Mouse (Mus musculus) urinary bladder, postnatal 14 days (tissue): Measurements from ENCODE around the gene Cyth3.

Experiments
- DNase-seq: peaks from one replicate; pipeline ENCODE4 v3.0.0; 2021; ENCODE audit warnings: low spot score

Gene Cyth3

DNA sequence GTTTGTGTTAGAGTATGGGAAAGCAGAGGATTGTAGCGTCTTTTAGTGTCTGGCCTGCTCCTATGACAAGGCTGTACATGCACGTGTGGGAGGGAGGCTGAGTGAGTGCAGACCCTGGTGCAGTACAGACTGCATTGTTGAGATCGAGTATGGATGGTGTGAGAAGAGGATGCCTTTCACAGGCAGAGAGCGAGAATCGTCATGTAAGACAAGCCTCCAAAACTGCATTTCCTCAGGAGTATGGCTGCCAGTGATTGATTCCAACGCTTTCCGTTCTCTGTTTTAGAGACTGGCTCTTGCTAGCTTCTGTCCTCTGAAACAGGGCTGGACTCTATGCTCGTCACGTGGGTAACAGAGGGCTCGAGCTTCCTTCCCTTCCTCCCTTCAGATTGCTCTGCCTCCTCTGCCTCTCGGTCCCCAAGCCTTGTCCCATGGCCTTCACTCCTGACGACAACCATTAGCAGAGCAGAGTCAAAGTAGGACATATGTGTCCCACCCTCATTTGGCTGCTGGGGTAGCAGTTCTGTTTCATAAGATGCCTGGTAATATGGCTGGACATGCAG is 12.4 kb downstream of the Cyth3 start:
- DNase-seq: no peak

DNA sequence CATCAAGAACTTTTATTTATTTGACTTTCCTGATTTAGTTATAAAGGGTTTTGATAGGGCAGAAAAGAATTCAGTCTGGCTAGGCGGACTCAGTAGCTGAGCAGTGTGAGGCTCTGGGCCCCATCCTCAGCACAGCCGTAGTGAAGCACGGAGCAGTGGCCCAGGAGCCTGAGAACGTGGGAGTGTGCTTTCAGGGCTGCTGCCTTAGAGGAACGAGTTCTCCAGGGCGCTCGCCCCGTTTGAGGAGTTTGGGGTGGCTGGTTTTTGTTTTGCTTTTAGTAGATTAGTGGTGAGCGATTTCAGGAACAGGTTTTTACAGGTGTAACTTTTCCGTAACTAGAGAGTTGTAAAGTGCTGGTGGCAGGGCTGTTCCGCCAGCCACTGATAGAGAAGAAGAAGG is 13.1 kb downstream of the Cyth3 start:
- no peak for DNase-seq

DNA sequence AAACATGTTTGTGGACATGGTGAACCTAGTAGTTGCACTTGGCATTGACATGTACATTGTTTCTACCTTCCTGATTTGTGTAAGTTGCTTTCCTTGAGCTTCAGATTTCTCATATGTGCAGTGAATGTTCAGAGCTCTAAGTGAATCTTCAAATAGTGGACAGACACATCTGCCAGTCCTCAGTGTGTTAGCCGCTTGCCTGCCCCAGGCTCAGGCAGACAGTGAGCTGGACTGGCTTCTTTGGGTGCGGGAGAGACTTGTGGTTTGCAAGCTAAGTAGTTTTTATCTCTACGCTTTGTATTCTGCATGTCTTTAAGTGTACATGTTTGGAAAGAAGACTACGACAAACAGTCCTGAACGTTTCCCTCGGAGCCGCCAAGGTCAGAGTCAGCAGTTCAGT is 13.9 kb downstream of the Cyth3 start:
- no peak for DNase-seq

DNA sequence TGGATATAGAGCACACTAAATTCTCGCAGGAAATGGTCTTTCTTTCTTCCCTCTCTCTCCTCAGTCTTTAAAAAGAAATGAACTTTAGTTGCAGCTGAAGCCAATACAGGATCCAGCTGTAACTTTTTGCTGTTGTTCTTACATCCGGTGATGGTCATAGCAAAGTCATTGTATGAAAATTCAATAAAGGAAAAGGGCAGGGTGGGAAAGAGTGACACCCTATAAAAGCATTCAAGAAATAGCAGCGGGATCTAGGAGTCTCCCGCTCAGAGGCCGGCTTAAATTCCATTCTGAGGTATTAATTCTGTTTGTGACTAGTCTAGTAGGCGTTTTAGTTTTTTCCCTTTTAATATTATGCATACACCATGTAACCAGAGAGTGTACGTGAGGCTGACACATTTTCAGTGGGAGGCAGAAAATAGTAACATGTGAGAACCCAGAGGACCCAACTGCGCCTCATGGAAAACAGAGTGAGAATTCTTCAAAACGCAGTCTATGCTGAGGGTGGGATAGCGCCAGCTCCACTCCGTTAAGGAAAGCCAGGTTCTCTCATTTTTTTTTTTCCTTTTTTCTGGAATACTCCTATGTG is 15.7 kb downstream of the Cyth3 start:
- DNase-seq: no peak

DNA sequence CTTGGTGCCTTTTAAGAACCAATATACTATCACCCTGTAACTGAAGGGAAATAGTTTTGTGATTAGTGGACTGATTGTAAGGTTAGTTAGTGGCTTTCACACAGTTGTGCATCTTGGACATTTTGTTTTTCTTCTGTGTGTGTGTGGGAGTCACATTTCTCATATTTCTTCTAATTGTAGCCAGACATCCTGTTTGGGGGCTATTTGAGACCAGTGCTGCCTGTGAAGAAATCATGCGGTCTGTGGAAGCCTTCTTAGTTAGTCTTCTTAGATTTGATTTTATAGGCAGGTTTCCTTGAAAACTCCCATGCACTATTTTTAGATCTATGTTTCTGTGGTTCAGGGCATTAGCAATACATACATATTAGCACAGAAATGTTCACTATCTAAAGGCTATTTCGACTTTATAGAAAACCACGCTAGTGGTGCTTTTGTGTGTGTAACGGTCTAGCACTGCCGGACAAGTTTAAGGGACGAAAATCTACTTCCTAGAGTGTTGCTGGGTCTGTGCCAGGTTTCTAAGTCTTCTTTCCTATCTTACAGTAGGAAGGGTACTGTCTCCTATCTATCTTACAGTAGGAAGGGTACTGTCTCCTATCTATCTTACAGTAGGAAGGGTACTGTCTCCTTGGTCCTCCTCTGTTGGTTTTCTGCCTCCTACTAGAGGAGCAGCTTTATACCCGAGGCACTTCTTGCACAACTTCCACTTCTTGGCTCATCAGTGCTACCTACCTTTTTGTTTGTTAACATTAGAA is 16.4 kb downstream of the Cyth3 start:
- DNase-seq: no peak

DNA sequence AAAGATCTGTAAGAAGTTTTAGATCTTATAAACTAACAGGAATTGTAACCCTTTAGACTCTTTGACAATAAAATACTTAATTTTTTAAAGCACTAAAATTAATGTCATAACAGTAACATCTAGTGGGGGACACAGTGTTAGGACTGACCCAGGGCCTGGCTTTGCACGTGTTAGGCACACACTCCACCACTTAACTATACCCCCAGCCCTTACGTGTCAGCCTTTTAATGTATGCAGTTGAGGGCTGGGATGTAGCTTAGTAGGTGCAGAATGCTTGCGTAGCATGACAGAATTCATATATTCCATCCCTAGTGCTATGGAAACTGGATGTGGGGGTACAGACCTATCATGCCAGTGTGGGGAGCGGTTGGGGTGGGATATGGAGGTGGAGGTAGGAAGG is 17.1 kb downstream of the Cyth3 start:
- no peak for DNase-seq

DNA sequence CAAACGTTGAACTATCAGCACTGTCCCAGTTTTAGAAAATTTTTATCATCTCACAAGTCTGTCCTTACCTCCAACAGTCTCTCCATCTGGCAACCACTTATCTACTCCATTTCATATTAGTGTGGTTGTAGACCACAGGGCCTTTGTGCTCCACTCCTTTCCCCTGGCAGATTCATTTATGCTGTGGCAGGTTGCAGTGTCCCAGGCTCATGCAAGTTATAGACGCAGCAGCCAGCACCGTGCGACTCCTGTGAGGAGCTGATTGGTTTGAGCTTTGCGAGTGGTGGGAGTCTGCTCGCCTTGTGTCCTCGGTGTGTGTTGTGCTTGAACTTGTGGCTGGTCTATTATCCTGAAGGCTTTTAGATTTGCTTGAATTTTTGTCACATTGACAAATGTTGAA is 17.6 kb downstream of the Cyth3 start:
- DNase-seq: no peak

DNA sequence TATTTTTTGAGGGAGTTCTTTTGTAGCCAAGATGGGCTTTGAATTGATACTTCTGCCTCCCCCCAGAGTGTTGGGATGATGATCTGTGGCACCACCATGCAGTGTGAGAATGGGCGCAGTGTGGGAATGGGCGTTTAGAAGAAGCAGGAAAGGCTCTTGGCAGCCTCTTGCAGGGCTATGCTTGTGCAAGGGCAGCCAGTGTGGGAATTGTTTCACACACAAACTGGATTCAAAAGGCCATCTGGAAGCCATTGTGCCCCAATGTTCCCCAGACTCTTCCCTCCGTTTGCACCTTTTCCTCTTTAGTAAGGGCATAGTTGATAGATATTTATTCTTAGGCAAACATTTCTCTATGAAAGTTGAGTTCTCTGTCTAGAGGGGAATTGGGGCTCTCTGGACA is 19.3 kb downstream of the Cyth3 start:
- DNase-seq: no peak

DNA sequence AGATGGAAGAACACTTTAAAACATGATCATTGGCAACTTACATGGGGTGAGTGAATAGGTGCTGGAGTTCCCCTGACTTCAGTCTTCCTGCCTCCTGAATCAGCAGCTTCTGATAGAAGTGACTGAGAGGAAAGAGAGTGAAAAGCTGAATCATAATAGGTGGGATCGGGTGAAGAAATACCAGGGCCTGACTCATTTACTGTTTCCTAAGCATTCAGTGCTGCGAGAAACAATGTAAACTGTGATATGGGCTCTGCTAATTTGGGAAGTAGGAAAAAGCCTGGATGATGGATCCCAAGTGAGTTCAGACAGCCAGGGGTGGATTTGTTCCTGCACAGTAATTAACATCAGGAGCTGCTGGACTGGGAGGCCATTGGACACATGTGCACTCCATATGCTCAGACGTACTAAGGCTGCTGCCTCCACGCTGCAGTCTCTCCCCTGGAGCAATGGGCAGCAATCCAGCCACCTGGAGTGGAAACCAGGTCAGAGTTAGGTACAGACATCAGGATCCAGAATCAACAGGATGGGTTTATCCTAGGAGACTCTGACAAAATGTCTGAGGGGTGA is 20.1 kb downstream of the Cyth3 start:
- DNase-seq: no peak

DNA sequence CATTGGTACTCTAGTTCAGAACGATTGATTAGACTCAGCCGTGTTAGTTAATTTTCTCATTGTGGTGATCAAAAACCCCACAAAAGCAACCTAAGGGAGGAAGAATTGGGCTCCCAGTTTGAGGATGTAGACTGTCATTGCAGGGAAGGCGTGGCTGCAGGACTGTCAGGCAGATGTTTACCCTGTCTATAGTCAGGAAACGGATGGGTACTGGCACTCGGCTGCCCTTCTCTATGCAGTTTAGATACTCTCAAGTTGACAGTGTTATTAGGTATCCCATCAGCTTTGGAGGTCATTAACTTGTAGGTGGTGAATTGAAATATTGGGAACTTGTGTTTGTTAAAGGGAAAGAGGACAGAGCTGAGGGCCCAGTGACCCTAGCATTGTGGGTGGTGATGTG is 23.7 kb downstream of the Cyth3 start:
- no peak for DNase-seq

DNA sequence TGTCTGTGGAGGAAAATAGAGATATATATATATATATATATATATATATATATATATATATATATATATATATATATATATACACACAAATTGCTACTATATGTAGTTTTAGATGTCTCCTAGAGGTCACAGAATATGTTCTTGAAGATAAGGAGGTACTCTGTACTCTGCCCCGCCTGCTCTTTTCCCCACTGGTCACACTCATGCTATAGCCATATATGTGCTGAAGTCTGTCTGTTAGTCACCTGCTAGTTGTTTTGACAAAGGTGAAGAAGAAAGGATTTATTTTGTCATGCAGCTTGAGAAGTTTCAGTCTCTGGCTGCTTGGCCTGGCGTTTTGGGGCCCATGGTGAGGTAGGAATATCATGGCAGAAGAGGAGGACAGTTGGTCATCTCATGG is 25.2 kb downstream of the Cyth3 start:
- DNase-seq: no peak

DNA sequence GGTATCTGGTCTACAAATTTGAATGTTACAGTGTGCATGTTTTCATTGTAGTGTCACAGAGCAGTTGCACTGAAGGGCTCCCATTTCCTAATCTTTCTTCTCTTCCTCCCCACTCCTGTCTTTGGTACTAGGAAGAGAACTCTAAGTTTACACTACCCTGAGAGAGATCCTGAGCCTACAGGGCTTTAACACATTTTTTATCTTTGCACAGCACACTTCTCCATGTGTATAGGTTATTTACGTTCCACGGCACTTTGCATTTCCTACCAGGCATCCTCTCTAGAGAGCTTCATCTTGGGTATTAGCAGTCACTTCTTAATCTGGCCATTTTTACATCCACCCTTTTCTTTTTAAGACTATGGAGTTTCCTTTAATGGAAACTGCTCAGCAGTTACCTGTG is 25.8 kb downstream of the Cyth3 start:
- no peak for DNase-seq

DNA sequence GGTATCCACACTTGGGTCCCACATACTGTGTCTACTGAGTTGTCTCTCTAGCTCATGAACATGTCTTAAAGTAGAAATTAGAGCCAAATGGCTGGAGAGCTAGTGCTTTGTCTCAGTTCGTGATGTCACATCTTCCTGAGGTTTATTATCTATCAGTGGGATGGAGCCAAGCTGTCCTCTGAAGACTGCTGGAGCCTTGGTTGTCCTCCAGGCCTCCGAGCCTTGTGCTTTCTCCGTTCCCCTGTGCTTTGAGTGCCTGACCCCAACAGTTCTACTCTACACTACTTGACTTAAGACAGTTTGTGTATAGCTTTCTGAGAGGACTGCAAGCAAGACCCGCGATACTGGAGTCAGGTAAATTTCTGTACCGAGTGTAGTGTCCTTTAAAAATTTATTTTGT is 26.9 kb downstream of the Cyth3 start:
- DNase-seq: no peak

DNA sequence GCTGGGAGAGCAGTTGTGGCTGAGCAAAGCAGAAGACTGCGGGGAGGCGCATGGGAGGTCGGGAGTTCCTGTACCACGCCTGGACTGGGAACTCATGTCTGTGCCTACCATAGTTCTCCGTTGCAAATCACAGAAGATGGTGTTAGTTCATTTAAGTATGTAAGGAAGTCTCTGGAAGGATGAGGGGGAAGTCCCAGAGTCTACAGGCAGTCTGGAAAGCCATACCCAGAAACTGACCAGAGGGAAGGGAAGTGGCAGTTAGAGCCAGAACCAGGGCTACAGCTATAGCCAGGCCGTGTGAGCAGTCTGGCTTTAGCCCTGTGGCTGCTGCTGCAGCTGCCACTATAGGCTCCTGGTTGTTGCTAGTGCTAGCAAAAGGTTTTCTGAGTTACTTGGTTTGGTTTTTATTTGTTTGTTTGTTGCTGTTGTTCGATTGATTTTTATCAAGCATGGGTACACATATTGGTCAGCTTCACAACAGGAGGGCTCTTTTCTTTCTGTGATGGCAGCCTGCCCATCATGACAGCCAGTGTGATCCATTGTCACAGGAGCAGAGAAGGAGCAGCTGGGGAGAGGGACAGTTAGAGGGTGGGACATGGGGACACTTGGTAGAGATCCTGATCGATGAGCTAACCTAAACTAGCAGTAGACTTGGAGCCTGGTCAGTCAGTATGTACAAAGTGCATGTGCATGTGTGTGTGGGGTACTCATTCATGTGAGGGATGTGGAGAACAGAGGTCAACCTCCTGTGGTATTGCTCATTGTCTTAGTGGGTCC is 29.8 kb downstream of the Cyth3 start:
- DNase-seq: no peak

DNA sequence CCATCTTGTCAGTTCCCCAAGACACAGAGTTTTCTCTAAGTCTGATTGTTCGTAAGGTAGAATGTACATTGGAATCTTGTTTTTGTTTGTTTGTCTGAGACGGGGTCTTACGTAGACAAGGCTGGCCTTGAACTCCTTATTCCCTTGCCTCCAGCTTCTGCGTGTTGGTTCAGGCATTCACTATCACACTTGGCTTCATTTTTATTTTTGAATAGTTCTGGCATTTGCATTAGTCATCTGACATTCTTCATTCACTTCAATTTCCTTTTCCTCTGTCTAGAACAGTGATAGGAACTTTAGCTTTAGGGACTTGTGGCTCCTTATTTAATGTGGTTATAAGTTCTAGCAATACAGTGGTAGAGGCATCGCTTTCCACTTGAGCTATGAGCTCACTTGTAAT is 31.2 kb downstream of the Cyth3 start:
- no peak for DNase-seq

DNA sequence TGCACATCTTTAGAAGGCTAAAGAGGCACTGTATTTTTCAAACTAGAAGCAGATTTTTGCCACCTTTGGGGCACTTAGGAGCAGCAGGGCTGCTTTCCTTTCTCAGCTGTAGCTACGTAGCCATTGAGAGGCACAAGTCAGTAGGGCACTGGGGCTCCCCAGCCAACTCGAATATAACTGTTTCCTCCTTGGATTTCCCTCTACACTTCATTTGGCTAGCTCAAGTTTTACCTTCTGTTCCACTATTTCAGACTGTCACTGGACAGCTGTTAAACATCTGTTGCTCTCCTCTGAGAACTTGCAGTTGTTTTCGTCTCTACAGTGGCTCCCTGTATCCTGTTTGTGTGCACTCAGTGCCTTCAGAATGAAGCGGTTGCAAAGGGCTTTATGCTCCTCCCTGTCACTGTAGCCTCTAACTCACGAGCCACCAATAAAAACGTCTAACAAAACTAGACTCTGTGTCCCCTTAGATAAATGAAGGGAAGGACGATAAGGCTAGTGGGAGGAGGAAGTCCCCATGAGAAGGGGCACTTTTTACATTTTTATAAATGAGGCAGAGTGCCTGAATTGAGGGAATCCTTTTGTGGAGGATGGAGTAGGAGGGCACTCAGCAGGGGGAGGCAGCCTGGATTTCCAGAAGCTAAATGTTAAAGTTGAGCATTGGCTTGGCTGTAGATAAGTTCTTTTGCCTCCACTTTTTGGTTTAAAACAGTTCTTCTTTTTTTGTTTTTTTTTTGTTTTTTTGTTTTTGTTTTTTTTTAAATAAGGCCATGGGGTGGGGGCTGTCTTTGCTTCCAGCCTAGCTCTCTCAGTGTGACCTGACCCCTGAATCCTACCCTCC is 32.6 kb downstream of the Cyth3 start:
- DNase-seq: no peak

DNA sequence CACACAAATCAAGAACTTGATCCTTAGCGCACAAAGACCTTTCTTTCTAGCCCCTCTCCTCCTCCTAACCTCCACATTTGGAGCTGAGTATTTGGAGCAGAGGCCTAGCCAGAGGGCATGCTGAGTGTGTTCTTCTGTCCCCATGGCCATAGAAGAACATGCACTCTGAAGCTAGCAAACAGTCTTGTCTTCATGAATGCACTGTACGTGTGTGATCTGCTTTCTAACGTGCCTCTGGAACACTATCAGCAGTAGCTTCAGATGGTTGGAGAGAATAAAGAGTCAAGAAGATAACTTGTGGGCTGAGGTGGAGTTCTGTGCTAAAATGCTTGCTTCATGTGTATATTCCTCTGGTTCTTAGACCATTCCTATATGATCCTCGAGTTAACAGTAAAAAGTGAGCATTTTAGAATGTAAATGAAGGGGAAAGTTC is 33.3 kb downstream of the Cyth3 start:
- DNase-seq: no peak

DNA sequence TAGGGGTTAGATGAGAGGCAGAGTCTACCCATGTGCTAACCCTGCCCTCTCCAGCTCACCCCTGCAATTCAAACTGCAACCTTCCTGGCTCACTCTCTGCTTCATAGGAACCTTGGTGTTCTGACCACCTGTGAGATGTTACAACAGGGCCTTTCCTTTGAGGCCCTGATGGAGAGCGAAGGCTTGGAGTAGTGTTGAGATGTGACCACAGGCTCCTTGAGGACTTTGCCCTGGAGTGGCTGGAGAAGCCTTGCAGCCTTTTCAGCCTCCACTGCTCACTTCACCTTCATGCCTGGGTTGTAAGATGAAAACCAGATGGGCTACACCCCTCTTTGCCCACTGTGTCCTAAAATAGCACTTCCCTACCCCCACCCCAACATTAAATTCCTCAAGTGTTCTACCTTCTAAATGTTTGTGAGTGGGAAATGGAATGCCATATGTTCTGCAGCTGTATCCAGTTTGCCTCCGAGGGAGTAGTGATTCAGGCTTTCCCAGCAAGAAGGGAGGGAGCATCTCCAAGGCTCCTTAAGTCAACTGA is 34.5 kb downstream of the Cyth3 start:
- no peak for DNase-seq

DNA sequence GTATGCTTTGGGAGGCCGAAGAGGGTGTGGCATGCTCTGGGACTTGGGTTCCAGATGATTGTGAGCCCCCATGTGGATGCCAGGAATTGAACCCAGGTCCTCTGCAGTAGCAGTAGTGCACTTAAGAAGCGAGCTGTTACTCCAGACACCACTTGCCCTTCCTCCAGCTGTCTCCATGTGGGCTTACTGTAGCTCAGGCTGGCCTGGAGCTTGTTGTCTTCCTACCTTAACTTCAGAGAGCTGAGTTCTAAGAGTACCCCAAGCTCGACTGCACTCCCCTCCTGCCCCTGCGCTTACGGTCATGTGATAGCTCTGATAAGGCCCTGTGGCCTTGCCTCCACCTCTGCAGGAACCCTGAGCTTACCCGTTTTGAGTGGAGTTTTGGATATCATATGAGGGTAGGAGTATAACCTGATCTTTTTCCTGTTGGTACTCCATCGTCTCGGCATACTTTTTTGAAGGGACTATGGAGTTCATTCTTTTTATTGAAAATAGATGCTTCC is 36.8 kb downstream of the Cyth3 start:
- DNase-seq: no peak

DNA sequence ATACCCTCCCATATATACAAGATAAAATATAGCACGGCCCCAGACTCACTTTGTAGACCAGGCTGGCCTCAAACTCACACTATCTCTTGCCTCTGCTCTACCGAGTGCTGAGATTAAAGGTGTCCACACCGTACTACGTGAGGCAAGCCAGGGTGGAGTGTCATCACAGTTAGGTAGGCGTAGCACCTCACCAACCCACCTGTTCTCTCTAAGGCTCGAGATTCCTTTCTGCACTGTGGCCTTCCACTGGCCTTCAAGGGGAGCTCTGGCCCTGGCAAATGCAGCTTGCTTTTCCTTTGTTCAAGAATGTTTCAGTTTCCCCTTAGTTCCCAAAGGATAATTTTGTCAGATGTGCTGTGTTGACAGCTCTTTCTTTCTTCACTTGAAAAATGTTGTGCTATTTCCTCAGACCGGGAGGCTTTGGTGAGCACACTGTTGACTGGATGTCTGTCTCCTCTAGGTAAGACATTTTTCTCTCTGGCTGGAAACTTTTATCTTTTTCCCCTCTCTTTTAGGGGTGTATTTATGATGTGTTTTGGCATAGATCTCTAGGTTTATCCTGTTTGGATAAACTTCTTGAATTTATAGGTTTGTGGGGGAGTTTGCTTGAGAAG is 40.9 kb downstream of the Cyth3 start:
- DNase-seq: no peak

DNA sequence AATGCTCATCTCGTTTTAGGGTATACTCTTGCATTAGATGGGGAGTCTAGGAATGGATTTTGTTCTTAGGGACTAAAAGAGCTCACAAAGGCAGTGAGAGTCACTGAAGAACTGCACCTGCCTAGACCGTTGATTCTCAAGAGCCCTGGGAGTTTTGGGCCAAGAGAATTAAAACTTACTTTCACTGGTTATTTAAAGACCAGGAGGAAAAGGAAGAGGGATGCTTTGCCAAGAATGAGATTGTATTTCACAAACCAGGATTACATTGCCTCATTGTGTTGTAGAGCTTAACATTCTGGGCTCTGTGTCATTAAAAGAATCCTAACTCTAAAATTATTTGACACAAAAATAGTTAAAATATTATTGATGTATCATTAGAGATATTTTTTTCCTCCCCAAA is 43.3 kb downstream of the Cyth3 start:
- no peak for DNase-seq
